Mouse (Mus musculus): Measurements from ENCODE around the gene Synpo2. TPM values are rescaled to one million over a fixed set of nuclear protein-coding genes. Genes with fewer than 3 reads are reported as not detected.

Gene Synpo2
- total and polyA plus RNA-seq, 2 experiments from 2014 or later: 1.6 to 2.5 TPM

- no peak overlapping the region for H3K4me3 ChIP-seq (ENCODE audit: low read depth, low read length)
- H3K4me2 ChIP-seq (ENCODE audit: low read depth): peak overlapping the region; percentile 8; the same call in 1 of the 2 replicates
- H3K27ac ChIP-seq (ENCODE audit: low read depth, low read length): peak overlapping the region; percentile 82
- no peak overlapping the region for H3K9ac ChIP-seq
- TF ChIP-seq CTCF (IDR thresholded peaks at IDR 0.05; ENCODE audit: low read depth): no peak
- H3K27me3 ChIP-seq (ENCODE audit: insufficient read depth, low read length): no peaks in the 10 kb centered on the region
- peaks cover 14% of the 10 kb centered on the region for H3K4me1 ChIP-seq (ENCODE audit: insufficient read depth)
- H3K36me3 ChIP-seq (ENCODE audit: insufficient read depth): no peaks in the 10 kb centered on the region
- peak; percentile 88 for ATAC-seq
- H3K9me3 ChIP-seq (ENCODE audit: low read length): no peaks in the 10 kb centered on the region
- 45% methylated on average over 12 of the region's 12 CpGs for WGBS
- DNase-seq: peak; percentile 67
Measured at GRCm38 (mm10) chr3:123092913-123093639, 142.9 kb downstream of the Synpo2 start.

DNA sequence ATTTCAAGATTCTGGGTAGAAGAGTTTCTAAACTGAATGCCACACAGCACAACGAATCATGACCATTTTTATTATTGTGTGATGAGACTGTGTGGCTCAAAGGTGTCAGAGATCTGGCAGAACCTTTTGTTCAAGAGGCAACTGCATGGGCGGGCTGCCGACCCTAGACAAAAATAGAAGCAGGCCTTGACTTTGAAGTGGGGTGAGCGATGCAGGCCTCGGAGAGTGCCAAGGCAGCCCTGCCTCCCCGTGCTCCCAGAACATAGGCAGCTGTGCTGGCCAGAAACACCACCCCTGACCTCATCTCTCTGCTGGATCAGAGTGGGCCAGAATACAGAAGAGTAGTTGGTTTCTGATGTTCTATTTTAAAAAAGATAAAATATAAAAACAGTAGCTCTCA, 143.5 kb downstream of the Synpo2 start:
- H3K4me3 ChIP-seq (ENCODE audit: low read depth, low read length): no peak overlapping the region
- ATAC-seq (peak; percentile 50), DNase-seq (no peak)
- H3K27me3 ChIP-seq (ENCODE audit: insufficient read depth, low read length): no peaks in the 10 kb centered on the region
- no peaks in the 10 kb centered on the region for H3K9me3 ChIP-seq (ENCODE audit: low read length)
- H3K27ac ChIP-seq (ENCODE audit: low read depth, low read length): peak overlapping the region; percentile 82
- H3K9ac ChIP-seq: no peak overlapping the region
- no peak for TF ChIP-seq CTCF (IDR thresholded peaks at IDR 0.05; ENCODE audit: low read depth)
- H3K36me3 ChIP-seq (ENCODE audit: insufficient read depth): no peaks in the 10 kb centered on the region
- 35% methylated on average over 6 of the region's 6 CpGs for WGBS
- H3K4me2 ChIP-seq (ENCODE audit: low read depth): no peak overlapping the region
- H3K4me1 ChIP-seq (ENCODE audit: insufficient read depth): peaks cover 14% of the 10 kb centered on the region

DNA sequence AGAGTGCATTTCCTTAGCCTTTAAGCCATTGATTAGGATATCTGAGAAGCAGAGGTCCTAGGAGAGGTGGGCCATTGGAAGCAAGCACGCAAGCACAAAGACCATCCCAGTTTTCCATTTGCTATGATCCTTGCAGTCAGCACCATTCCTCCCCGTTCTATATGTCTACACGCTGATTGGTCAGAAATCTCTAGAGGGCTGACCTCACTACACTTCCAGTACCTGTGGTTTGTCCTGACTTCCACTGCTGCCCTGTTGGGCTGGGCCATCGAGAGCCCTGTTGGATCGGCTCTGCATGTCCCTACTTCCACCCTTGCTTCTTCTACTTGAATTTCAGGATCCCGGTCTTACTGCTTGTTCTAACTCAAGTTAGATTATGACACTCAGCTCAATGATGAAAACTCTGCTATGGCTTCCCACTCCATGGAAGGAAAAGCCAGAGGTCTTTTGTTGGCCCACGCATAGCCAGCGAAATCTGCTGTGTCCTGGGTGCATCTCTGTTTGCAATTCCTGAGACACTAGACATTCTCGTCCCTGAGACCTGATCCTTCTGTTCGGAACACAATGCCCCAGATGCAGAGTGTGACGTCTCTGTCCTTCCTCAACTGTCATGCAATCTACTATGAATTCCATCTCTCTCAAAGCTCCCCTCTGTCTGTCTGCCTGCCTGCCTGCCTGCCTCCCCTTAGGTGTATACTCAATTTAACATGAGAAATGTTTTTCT, 146.5 kb downstream of the Synpo2 start:
- Histone ChIP-seq H3K27ac (ENCODE audit: low read depth, low read length) (no peak overlapping the region), H3K4me3 (ENCODE audit: low read depth, low read length) (no peak overlapping the region), H3K27me3 (ENCODE audit: insufficient read depth, low read length) (no peaks in the 10 kb centered on the region), H3K4me2 (ENCODE audit: low read depth) (no peak overlapping the region), H3K9ac (no peak overlapping the region), H3K36me3 (ENCODE audit: insufficient read depth) (no peaks in the 10 kb centered on the region), H3K9me3 (ENCODE audit: low read length) (no peaks in the 10 kb centered on the region), H3K4me1 (ENCODE audit: insufficient read depth) (peaks cover 14% of the 10 kb centered on the region)
- 91% methylated on average over 11 of the region's 11 CpGs for WGBS
- no peak for DNase-seq
- no peak for ATAC-seq
- TF ChIP-seq CTCF (IDR thresholded peaks at IDR 0.05; ENCODE audit: low read depth): no peak

- no peak for DNase-seq
- no peaks in the 10 kb centered on the region for H3K9me3 ChIP-seq (ENCODE audit: low read length)
- no peak for TF ChIP-seq CTCF (IDR thresholded peaks at IDR 0.05; ENCODE audit: low read depth)
- H3K9ac ChIP-seq: no peak overlapping the region
- 93% methylated on average over 5 of the region's 5 CpGs for WGBS
- H3K4me1 ChIP-seq (ENCODE audit: insufficient read depth): peaks cover 12% of the 10 kb centered on the region
- no peaks in the 10 kb centered on the region for H3K27me3 ChIP-seq (ENCODE audit: insufficient read depth, low read length)
- H3K27ac ChIP-seq (ENCODE audit: low read depth, low read length): no peak overlapping the region
- ATAC-seq: no peak
- no peak overlapping the region for H3K4me2 ChIP-seq (ENCODE audit: low read depth)
- no peak overlapping the region for H3K4me3 ChIP-seq (ENCODE audit: low read depth, low read length)
- no peaks in the 10 kb centered on the region for H3K36me3 ChIP-seq (ENCODE audit: insufficient read depth)
Measured at GRCm38 (mm10) chr3:123088284-123088683, 147.7 kb downstream of the Synpo2 start.

DNA sequence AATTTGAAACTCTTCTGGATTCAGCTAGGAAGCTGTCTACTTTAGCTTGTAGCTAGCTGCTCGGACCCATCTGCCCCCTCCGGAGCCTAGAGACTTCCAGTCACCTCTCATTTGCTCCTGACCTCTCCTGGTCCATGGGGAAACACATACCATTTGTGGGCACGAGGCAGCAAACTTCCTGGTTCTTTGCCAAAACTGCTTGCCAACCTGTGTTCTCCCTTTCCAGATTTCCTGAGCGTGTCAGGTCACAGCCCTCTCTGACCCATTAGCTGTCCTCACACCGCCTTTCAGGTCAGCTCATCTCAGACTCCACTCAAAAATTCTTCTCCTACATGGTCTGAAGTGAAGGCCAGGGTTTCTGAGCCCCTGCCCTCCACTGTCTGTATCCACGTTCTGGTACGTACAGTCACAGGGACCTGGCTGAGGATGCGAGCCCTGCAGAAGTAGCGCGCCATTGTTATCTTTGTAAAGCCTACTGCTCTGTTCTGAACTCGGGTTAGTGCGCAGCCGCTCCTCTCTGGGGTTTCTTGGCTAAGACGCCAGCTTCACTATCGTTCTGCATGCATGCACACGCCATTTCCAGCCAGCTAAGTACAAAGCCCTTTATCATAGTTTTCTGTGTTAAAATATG, 150.0 kb downstream of the Synpo2 start:
- WGBS: 79% methylated on average over 16 of the region's 16 CpGs
- no peak for ATAC-seq
- no peak overlapping the region for H3K4me3 ChIP-seq (ENCODE audit: low read depth, low read length)
- DNase-seq: no peak
- no peaks in the 10 kb centered on the region for H3K4me1 ChIP-seq (ENCODE audit: insufficient read depth)
- no peaks in the 10 kb centered on the region for H3K36me3 ChIP-seq (ENCODE audit: insufficient read depth)
- no peak overlapping the region for H3K4me2 ChIP-seq (ENCODE audit: low read depth)
- H3K9me3 ChIP-seq (ENCODE audit: low read length): no peaks in the 10 kb centered on the region
- no peaks in the 10 kb centered on the region for H3K27me3 ChIP-seq (ENCODE audit: insufficient read depth, low read length)
- TF ChIP-seq CTCF (IDR thresholded peaks at IDR 0.05; ENCODE audit: low read depth): no peak
- H3K9ac ChIP-seq: no peak overlapping the region
- no peak overlapping the region for H3K27ac ChIP-seq (ENCODE audit: low read depth, low read length)

- Histone ChIP-seq H3K9ac (no peak overlapping the region), H3K4me2 (ENCODE audit: low read depth) (no peak overlapping the region), H3K4me1 (ENCODE audit: insufficient read depth) (no peaks in the 10 kb centered on the region), H3K27me3 (ENCODE audit: insufficient read depth, low read length) (no peaks in the 10 kb centered on the region), H3K9me3 (ENCODE audit: low read length) (no peaks in the 10 kb centered on the region), H3K4me3 (ENCODE audit: low read depth, low read length) (no peak overlapping the region), H3K27ac (ENCODE audit: low read depth, low read length) (no peak overlapping the region), H3K36me3 (ENCODE audit: insufficient read depth) (no peaks in the 10 kb centered on the region)
- WGBS: 80% methylated on average over 3 of the region's 3 CpGs
- DNase-seq: no peak
- no peak for TF ChIP-seq CTCF (IDR thresholded peaks at IDR 0.05; ENCODE audit: low read depth)
- no peak for ATAC-seq
Measured at GRCm38 (mm10) chr3:123081665-123082064, 154.3 kb downstream of the Synpo2 start.

- ATAC-seq: no peak; the same call in 1 of the 2 replicates
- 28% methylated on average over 7 of the region's 7 CpGs for WGBS
Measured at GRCm38 (mm10) chr3:123080943-123081342, 155.0 kb downstream of the Synpo2 start.

More at GRCm38 (mm10) chr3:123080943-123081342, 155.0 kb downstream of the Synpo2 start:
- H3K27ac ChIP-seq (ENCODE audit: low read depth, low read length): no peak overlapping the region
- no peaks in the 10 kb centered on the region for H3K9me3 ChIP-seq (ENCODE audit: low read length)
- no peak for TF ChIP-seq CTCF (IDR thresholded peaks at IDR 0.05; ENCODE audit: low read depth)
- DNase-seq: no peak
- no peaks in the 10 kb centered on the region for H3K4me1 ChIP-seq (ENCODE audit: insufficient read depth)
- no peak overlapping the region for H3K4me3 ChIP-seq (ENCODE audit: low read depth, low read length)
- no peak overlapping the region for H3K4me2 ChIP-seq (ENCODE audit: low read depth)
- H3K36me3 ChIP-seq (ENCODE audit: insufficient read depth): no peaks in the 10 kb centered on the region
- no peaks in the 10 kb centered on the region for H3K27me3 ChIP-seq (ENCODE audit: insufficient read depth, low read length)
- H3K9ac ChIP-seq: no peak overlapping the region
